10 mouse cellular contexts compared by ENCODE assay signal in genomic region chr17:86812029-86812428, GRCm38 (mm10). TPM values are rescaled to one million over a fixed set of nuclear protein-coding genes. Genes with fewer than 3 reads are reported as not detected.
DNase-seq lines count a peak whose midpoint lies in the region; ATAC-seq and TF ChIP-seq lines count a peak whose summit lies in the region.
"Had no signal": no experiment of that assay in that cellular context is flagged by ENCODE, and none has a peak within 500 bp of the region (broad histone marks: within the 10 kb centered on the region; RNA-seq: fewer than 3 reads in every experiment).

No protein-coding gene starts in this region.

- no peak overlapping the region for H3K4me2 ChIP-seq in hindbrain, embryonic 11.5 days (replicated peaks; ENCODE audit: low read depth, low read length)
- no peak overlapping the region for H3K4me2 ChIP-seq in hindbrain, embryonic 13.5 days
- no peak overlapping the region for H3K4me2 ChIP-seq in neural tube, embryonic 12.5 days (replicated peaks)
- H3K4me2 ChIP-seq: embryonic facial prominence, embryonic 15.5 days had no signal

- 5% methylated on average over 4 of the region's 4 CpGs for WGBS in hindbrain, embryonic 11.5 days
- WGBS in hindbrain, embryonic 13.5 days: 4% methylated on average over 4 of the region's 4 CpGs
- WGBS in neural tube, embryonic 12.5 days: 2% methylated on average over 4 of the region's 4 CpGs

- no peak overlapping the region for H3K27ac ChIP-seq in hindbrain, embryonic 11.5 days (ENCODE audit: low read depth, low read length)
- no peak overlapping the region for H3K27ac ChIP-seq in hindbrain, embryonic 13.5 days
- no peak overlapping the region for H3K27ac ChIP-seq in neural tube, embryonic 12.5 days
- H3K27ac ChIP-seq: embryonic facial prominence, embryonic 15.5 days; macrophage had no signal

- no peak overlapping the region for H3K9ac ChIP-seq in hindbrain, embryonic 11.5 days (ENCODE audit: low read depth, low read length)
- H3K9ac ChIP-seq in hindbrain, embryonic 13.5 days: no peak overlapping the region
- 0 out of 2 replicates have a peak overlapping the region, but pooled peaks have one; percentile 13 for H3K9ac ChIP-seq in neural tube, embryonic 12.5 days
- H3K9ac ChIP-seq: embryonic facial prominence, embryonic 15.5 days had no signal

- in situ Hi-C loops in Patski (cut with MboI; ENCODE audit: low pct_unique_long_range_greater_than_20kb): loop anchor here (5.0 kb wide), 3 partner anchors 95 to 330 kb away; no protein-coding TSS in a partner anchor

- peak; percentile 60 for TF ChIP-seq CTCF in Patski (IDR thresholded peaks at IDR 0.05)

- no peak for ATAC-seq in hindbrain, embryonic 11.5 days (ENCODE audit: low FRiP score)
- ATAC-seq in hindbrain, embryonic 13.5 days (ENCODE audit: low FRiP score): no peak
- peak; percentile 42 for ATAC-seq in Patski
- no peak for ATAC-seq in neural tube, embryonic 12.5 days (ENCODE audit: low FRiP score, low read depth)

- POLR2A ChIA-PET in Patski (lab: Charles Lee): no interaction called here

- H3K9me3 ChIP-seq in hindbrain, embryonic 11.5 days (ENCODE audit: control insufficient read depth, low read length): no peaks in the 10 kb centered on the region
- H3K9me3 ChIP-seq in hindbrain, embryonic 13.5 days: no peaks in the 10 kb centered on the region
- no peaks in the 10 kb centered on the region for H3K9me3 ChIP-seq in neural tube, embryonic 12.5 days
- H3K9me3 ChIP-seq: embryonic facial prominence, embryonic 15.5 days had no signal

- H3K27me3 ChIP-seq in hindbrain, embryonic 11.5 days (ENCODE audit: control insufficient read depth, insufficient read depth, low read length): no peaks in the 10 kb centered on the region
- H3K27me3 ChIP-seq in hindbrain, embryonic 13.5 days: no peaks in the 10 kb centered on the region
- H3K27me3 ChIP-seq in Patski: no peaks in the 10 kb centered on the region
- H3K27me3 ChIP-seq in neural tube, embryonic 12.5 days (replicated peaks): no peaks in the 10 kb centered on the region
- H3K27me3 ChIP-seq: embryonic facial prominence, embryonic 15.5 days had no signal

- peak; percentile 53 for DNase-seq in hindbrain, embryonic 11.5 days (ENCODE audit: low spot score)
- DNase-seq in A20 (ENCODE audit: low read depth, low spot score) (peak; percentile 33), Patski (ENCODE audit: low read depth, low spot score) (peak; percentile 13)
- DNase-seq in fat pad, adult 2 months (ENCODE audit: extremely low read depth, low read depth, low spot score): peak; percentile 88
- DNase-seq in urinary bladder, adult 18-20 months (ENCODE audit: low spot score in 2 of 2): no peak
- no peak for DNase-seq in thymus, postnatal 25 days

- CTCF ChIA-PET in Patski (lab: Charles Lee): interaction anchor here (0.7 to 2.5 kb wide), 6 partner anchors 9 to 280 kb away, joined by 3 to 9 read pairs (median 3); no protein-coding TSS in a partner anchor

- H3K4me3 ChIP-seq in hindbrain, embryonic 11.5 days (ENCODE audit: low read depth, low read length): no peak overlapping the region
- H3K4me3 ChIP-seq in hindbrain, embryonic 13.5 days: no peak overlapping the region
- no peak overlapping the region for H3K4me3 ChIP-seq in neural tube, embryonic 12.5 days
- H3K4me3 ChIP-seq: embryonic facial prominence, embryonic 15.5 days had no signal

- H3K4me1 ChIP-seq in hindbrain, embryonic 11.5 days (replicated peaks; ENCODE audit: control insufficient read depth, insufficient read depth, low read length): no peaks in the 10 kb centered on the region
- H3K4me1 ChIP-seq in hindbrain, embryonic 13.5 days (replicated peaks): 0 out of 2 replicates have a peak, but pooled peaks cover 2% of the 10 kb centered on the region
- H3K4me1 ChIP-seq in neural tube, embryonic 12.5 days: no peaks in the 10 kb centered on the region
- H3K4me1 ChIP-seq: embryonic facial prominence, embryonic 15.5 days had no signal

- no peaks in the 10 kb centered on the region for H3K36me3 ChIP-seq in hindbrain, embryonic 11.5 days (ENCODE audit: control insufficient read depth, insufficient read depth, low read length)
- H3K36me3 ChIP-seq in hindbrain, embryonic 13.5 days: no peaks in the 10 kb centered on the region
- no peaks in the 10 kb centered on the region for H3K36me3 ChIP-seq in neural tube, embryonic 12.5 days
- H3K36me3 ChIP-seq: embryonic facial prominence, embryonic 15.5 days had no signal

RNA-seq across cellular contexts. Expression of gene Epas1, which starts 58.5 kb away (rescaled TPM):
- 6.4 and 8.4 TPM in 2 replicates for polyA plus RNA-seq in hindbrain, embryonic 11.5 days (2014; fragmentation: Nextera tagmentation; extraction: Ambion mirVana)
- 4.6 and 5.0 TPM in 2 replicates for polyA plus RNA-seq in hindbrain, embryonic 13.5 days (2015; fragmentation: Nextera tagmentation; extraction: Ambion mirVana)
- 2.8 TPM for polyA plus RNA-seq in Patski (2021)
- polyA plus RNA-seq in neural tube, embryonic 12.5 days (2016; fragmentation: Nextera tagmentation; extraction: Ambion mirVana): 3.6 and 4.3 TPM in 2 replicates

Comparison
In these comparisons a context has a peak if more than half of its experiments do, and no peak if none do; other contexts are left out.
1. DNase-seq: peak in hindbrain, embryonic 11.5 days (single experiment), A20 (single experiment), Patski (single experiment) and fat pad, adult 2 months (single experiment); none in urinary bladder, adult 18-20 months (0 of 2) and thymus, postnatal 25 days (single experiment).